Mouse (Mus musculus): ENCODE results near the gene Fndc5. TPM values are rescaled to one million over a fixed set of nuclear protein-coding genes. Genes with fewer than 3 reads are reported as not detected.

Fndc5 gene
- polyA plus RNA-seq, 1 experiment from 2014 or later = 3.4 TPM

GRCm38 (mm10) chr4:129135637-129136036, 1.2 kb upstream of the Fndc5 start:
- Histone ChIP-seq H3K9me3 (ENCODE audit: low read length) (no peaks in the 10 kb centered on the region), H3K4me3 (ENCODE audit: low read length) (no peak overlapping the region), H3K9ac (replicated peaks; ENCODE audit: low read length) (no peak overlapping the region), H3K4me1 (ENCODE audit: insufficient read depth, low read length) (peaks cover 37% of the 10 kb centered on the region), H3K36me3 (ENCODE audit: insufficient read depth, low read length) (no peaks in the 10 kb centered on the region), H3K4me2 (replicated peaks; ENCODE audit: low read depth, low read length) (no peak overlapping the region), H3K27ac (ENCODE audit: low read length) (no peak overlapping the region), H3K27me3 (ENCODE audit: insufficient read depth, low read length) (peaks cover 9% of the 10 kb centered on the region; the same call in 1 of the 2 replicates)
- 47% methylated on average over 2 of the region's 2 CpGs for WGBS
- no peak for ATAC-seq (ENCODE audit: low FRiP score, low TSS enrichment)

DNA sequence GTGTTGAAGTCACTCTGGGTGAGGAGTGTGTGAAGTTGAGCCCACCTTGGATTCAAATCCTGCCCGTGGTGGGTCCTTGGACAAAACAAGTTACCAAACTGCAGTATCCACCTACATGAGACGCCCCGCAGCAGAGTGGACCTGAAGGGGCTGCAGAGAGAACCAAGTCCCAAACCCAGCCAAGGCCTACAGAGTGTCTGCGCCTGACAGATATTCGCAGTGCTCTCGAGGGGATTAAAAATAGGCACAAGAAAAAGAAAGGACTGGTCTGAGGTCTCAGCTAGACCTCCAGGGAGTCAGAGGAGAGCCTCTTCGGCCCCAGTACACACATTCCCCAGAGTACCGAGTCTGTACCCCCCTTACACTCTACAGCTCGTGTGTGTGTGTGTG, 615 bp upstream of the Fndc5 start:
- no peak for ATAC-seq (ENCODE audit: low FRiP score, low TSS enrichment)
- peak overlapping the region; percentile 98 for H3K4me2 ChIP-seq (replicated peaks; ENCODE audit: low read depth, low read length)
- H3K4me3 ChIP-seq (ENCODE audit: low read length) = peak overlapping the region; percentile 62
- H3K27me3 ChIP-seq (ENCODE audit: insufficient read depth, low read length) = peaks cover 9% of the 10 kb centered on the region; the same call in 1 of the 2 replicates
- H3K9ac ChIP-seq (replicated peaks; ENCODE audit: low read length) = peak overlapping the region; percentile 76
- H3K9me3 ChIP-seq (ENCODE audit: low read length) = no peaks in the 10 kb centered on the region
- 37% methylated on average over 9 of the region's 9 CpGs for WGBS
- H3K36me3 ChIP-seq (ENCODE audit: insufficient read depth, low read length) = no peaks in the 10 kb centered on the region
- no peak overlapping the region for H3K27ac ChIP-seq (ENCODE audit: low read length)
- peaks cover 32% of the 10 kb centered on the region for H3K4me1 ChIP-seq (ENCODE audit: insufficient read depth, low read length)

DNA sequence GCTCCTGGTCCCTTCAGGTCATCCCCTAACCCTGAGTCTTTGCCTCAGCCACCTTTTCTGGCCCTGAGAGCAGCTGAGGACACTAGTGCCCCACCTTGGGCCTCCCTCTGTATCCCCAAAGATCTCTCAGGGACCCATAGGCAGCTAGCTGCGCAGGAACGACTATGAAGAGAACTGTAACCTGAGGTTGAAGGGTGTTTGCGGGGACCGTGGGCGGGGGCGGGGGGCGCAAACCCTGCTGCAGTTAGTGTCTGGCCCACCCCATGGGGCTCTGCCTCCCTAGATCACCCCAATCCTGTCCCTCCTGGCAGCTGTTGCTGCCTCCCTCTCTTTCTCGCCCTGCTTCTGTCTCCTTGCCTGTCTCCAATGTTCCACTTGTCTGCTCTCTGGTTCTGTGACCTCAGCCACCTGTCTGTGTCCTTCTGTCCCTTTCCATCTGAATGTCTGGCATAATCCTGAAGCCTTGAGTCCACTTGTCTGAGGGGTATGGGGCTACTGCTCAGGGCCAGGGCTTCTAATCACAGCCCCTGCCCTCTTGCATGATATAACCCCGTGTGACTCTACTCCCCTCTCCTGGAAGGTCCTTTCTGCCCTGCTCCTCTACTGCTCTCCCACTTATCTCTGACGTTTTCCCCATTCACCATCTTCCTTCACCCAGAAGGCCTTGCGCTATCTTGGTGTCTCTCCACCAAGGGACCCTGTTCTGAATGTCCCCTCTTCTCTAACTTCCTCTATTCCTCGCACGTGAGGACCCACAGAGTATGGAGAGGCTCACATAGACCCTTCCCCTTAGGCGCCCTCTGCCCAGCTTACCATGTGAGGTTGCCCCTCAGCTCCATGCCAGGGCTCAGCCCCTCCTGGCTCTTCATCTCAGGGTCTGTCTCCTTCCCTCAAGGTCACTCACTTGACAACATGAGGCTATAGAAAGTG, 858 bp downstream of the Fndc5 start:
- no peak for ATAC-seq (ENCODE audit: low FRiP score, low TSS enrichment)
- peak overlapping the region; percentile 98 for H3K4me2 ChIP-seq (replicated peaks; ENCODE audit: low read depth, low read length)
- 55% methylated on average over 14 of the region's 14 CpGs for WGBS

DNA sequence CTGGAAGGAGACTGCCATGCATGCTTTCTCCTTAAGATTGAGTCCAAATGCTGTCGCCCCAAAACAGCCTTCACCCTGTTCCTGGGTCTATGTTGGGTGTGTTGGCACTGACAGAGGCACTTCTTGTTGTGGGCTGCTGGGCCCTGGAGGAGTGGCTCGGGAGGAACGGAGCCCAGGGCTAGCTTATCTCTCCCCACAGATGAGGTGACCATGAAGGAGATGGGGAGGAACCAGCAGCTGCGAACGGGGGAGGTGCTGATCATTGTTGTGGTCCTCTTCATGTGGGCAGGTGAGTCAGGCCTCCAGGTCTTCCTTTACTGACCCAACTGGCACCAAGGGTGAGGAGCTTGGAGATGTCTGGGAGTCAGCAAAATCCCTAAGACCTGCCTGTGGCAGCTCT, 2.8 kb downstream of the Fndc5 start:
- ATAC-seq (ENCODE audit: low FRiP score, low TSS enrichment) = no peak

More for the DNA sequence above, 858 bp downstream of the Fndc5 start:
- Histone ChIP-seq H3K9me3 (ENCODE audit: low read length) (no peaks in the 10 kb centered on the region), H3K27ac (ENCODE audit: low read length) (no peak overlapping the region), H3K27me3 (ENCODE audit: insufficient read depth, low read length) (peaks cover 9% of the 10 kb centered on the region; the same call in 1 of the 2 replicates), H3K9ac (replicated peaks; ENCODE audit: low read length) (peak overlapping the region; percentile 76), H3K36me3 (ENCODE audit: insufficient read depth, low read length) (no peaks in the 10 kb centered on the region), H3K4me3 (ENCODE audit: low read length) (peak overlapping the region; percentile 62), H3K4me1 (ENCODE audit: insufficient read depth, low read length) (peaks cover 28% of the 10 kb centered on the region)

DNA sequence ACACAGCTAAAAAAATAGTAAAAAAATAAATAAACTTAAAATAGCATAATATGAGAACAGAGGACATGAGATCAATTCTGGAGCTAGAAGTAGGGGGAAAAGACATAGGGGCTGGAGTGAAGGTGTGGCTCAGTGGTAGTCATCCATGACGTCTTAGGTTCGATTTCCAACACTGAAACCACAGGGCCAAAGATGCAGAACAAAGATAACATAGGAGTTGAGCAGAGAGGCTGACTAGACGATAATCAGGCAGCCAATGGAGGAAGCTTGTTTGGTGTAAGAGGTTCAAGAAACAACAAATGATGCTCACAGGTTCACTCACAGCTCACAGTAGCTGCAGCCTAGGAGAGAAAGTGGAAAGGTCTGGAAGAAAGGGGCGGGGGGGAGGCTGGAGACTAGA, 4.0 kb downstream of the Fndc5 start:
- H3K4me1 ChIP-seq (ENCODE audit: insufficient read depth, low read length) = peaks cover 18% of the 10 kb centered on the region
- no peak overlapping the region for H3K4me2 ChIP-seq (replicated peaks; ENCODE audit: low read depth, low read length)
- no peaks in the 10 kb centered on the region for H3K9me3 ChIP-seq (ENCODE audit: low read length)
- no peak overlapping the region for H3K9ac ChIP-seq (replicated peaks; ENCODE audit: low read length)
- no peaks in the 10 kb centered on the region for H3K36me3 ChIP-seq (ENCODE audit: insufficient read depth, low read length)
- H3K27ac ChIP-seq (ENCODE audit: low read length) = no peak overlapping the region
- no peak for ATAC-seq (ENCODE audit: low FRiP score, low TSS enrichment)
- H3K4me3 ChIP-seq (ENCODE audit: low read length) = no peak overlapping the region
- WGBS = 55% methylated on average over 4 of the region's 4 CpGs
- peaks cover 2% of the 10 kb centered on the region; the same call in 1 of the 2 replicates for H3K27me3 ChIP-seq (ENCODE audit: insufficient read depth, low read length)

More for the DNA sequence above, 2.8 kb downstream of the Fndc5 start:
- Histone ChIP-seq H3K27ac (ENCODE audit: low read length) (no peak overlapping the region), H3K27me3 (ENCODE audit: insufficient read depth, low read length) (peaks cover 9% of the 10 kb centered on the region; the same call in 1 of the 2 replicates), H3K36me3 (ENCODE audit: insufficient read depth, low read length) (no peaks in the 10 kb centered on the region), H3K4me2 (replicated peaks; ENCODE audit: low read depth, low read length) (no peak overlapping the region), H3K9ac (replicated peaks; ENCODE audit: low read length) (no peak overlapping the region), H3K4me3 (ENCODE audit: low read length) (no peak overlapping the region), H3K9me3 (ENCODE audit: low read length) (no peaks in the 10 kb centered on the region), H3K4me1 (ENCODE audit: insufficient read depth, low read length) (peaks cover 25% of the 10 kb centered on the region)
- WGBS = 82% methylated on average over 5 of the region's 5 CpGs

DNA sequence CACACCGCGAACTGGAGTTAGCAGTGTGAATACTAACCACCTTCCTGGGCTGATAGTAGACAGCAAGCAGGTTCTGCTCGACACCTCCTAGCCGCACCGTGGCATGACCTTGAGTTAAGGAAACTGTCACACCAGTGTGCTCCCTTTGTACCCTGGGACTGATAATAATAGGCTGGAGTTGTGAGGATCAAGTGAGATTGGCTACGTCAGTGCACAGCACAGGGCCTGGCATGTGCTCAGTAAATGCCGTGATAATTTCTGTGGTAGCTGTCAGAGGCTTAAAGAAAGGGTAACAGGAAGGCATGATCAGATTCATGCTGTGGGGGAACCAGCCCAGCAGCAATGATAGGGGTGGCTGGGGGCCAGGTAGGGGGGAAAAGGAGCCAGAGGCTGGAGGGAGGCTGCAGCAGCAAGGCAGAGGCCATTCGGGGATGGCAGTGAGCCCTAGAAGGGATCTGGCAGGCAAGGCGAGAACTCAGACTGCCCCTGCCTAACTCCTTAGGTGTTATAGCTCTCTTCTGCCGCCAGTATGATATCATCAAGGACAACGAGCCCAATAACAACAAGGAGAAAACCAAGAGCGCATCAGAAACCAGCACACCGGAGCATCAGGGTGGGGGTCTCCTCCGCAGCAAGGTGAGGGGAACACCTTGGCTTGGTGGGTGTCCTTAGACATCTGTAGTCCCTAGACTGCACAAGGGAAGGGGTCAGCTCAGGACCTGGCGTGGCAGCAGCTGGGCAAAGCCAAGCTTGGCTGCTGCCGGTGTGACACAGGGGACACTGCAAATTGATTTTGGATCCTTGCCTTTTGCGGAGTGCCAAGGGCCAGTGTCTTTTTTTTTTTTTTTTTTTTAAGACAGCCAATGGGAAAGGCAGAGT, 5.0 kb downstream of the Fndc5 start:
- peaks cover 14% of the 10 kb centered on the region for H3K4me1 ChIP-seq (ENCODE audit: insufficient read depth, low read length)
- H3K9ac ChIP-seq (replicated peaks; ENCODE audit: low read length) = no peak overlapping the region
- no peaks in the 10 kb centered on the region for H3K9me3 ChIP-seq (ENCODE audit: low read length)
- H3K36me3 ChIP-seq (ENCODE audit: insufficient read depth, low read length) = no peaks in the 10 kb centered on the region
- no peak overlapping the region for H3K4me3 ChIP-seq (ENCODE audit: low read length)
- no peak for ATAC-seq (ENCODE audit: low FRiP score, low TSS enrichment)
- 74% methylated on average over 17 of the region's 17 CpGs for WGBS
- H3K4me2 ChIP-seq (replicated peaks; ENCODE audit: low read depth, low read length) = no peak overlapping the region
- H3K27ac ChIP-seq (ENCODE audit: low read length) = no peak overlapping the region
- no peaks in the 10 kb centered on the region for H3K27me3 ChIP-seq (ENCODE audit: insufficient read depth, low read length)

- Histone ChIP-seq H3K27ac (ENCODE audit: low read length) (no peak overlapping the region), H3K9ac (replicated peaks; ENCODE audit: low read length) (no peak overlapping the region), H3K4me1 (ENCODE audit: insufficient read depth, low read length) (peaks cover 8% of the 10 kb centered on the region), H3K4me2 (replicated peaks; ENCODE audit: low read depth, low read length) (no peak overlapping the region), H3K27me3 (ENCODE audit: insufficient read depth, low read length) (no peaks in the 10 kb centered on the region), H3K36me3 (ENCODE audit: insufficient read depth, low read length) (no peaks in the 10 kb centered on the region), H3K9me3 (ENCODE audit: low read length) (no peaks in the 10 kb centered on the region), H3K4me3 (ENCODE audit: low read length) (no peak overlapping the region)
- WGBS = 82% methylated on average over 11 of the region's 11 CpGs
- no peak for ATAC-seq (ENCODE audit: low FRiP score, low TSS enrichment)
Measured at GRCm38 (mm10) chr4:129142439-129143045, 5.7 kb downstream of the Fndc5 start.

DNA sequence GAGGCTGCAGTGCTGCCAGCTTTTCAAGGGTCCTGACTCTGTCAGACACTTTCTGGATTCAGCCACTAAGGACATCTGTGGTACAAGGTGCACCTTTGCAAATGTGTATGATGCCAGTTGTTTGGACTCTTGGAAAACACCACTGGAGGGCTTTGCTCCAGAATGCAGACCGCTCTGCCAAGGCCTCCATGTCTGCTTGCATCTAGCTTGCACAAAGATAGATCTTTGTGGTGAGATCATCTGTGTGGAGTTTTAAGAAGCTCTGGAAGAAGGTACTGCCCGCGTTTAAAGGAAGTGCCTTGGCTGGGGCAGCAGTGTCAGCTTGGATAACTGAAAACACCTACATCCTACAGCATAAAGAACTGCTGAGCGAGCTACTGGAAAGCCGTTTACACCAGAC, 6.7 kb downstream of the Fndc5 start:
- H3K9me3 ChIP-seq (ENCODE audit: low read length) = no peaks in the 10 kb centered on the region
- no peak for ATAC-seq (ENCODE audit: low FRiP score, low TSS enrichment)
- H3K9ac ChIP-seq (replicated peaks; ENCODE audit: low read length) = no peak overlapping the region
- peaks cover 15% of the 10 kb centered on the region for H3K4me1 ChIP-seq (ENCODE audit: insufficient read depth, low read length)
- no peak overlapping the region for H3K4me3 ChIP-seq (ENCODE audit: low read length)
- H3K4me2 ChIP-seq (replicated peaks; ENCODE audit: low read depth, low read length) = no peak overlapping the region
- H3K27ac ChIP-seq (ENCODE audit: low read length) = no peak overlapping the region
- H3K36me3 ChIP-seq (ENCODE audit: insufficient read depth, low read length) = 0 out of 2 replicates have a peak, but pooled peaks cover under 1% of the 10 kb centered on the region
- WGBS = 82% methylated on average over 5 of the region's 5 CpGs
- H3K27me3 ChIP-seq (ENCODE audit: insufficient read depth, low read length) = no peaks in the 10 kb centered on the region
